Mouse (Mus musculus) intestine, embryonic 14.5 days (tissue): ENCODE results near the gene Trio. TPM values are rescaled to one million over a fixed set of nuclear protein-coding genes. Genes with fewer than 3 reads are reported as not detected.

ENCODE experiments used
- ATAC-seq: fragments of 200-750 bp; cut with Nextera tagmentation; replicated peaks from 2 replicates; pipeline ENCODE4 v1.8.0; 2017; ENCODE audit warnings: low read depth, moderate number of reproducible peaks, moderate TSS enrichment, moderate library complexity; ENCODE audit not compliant: low FRiP score, low TSS enrichment
- DNase-seq: peaks from one replicate; pipeline ENCODE4 v3.0.0-alpha.2; 2018; ENCODE audit warnings: low spot score
- H3K27ac ChIP-seq: fragments of 300-500 bp; sonication (generic); 2 replicates; pipeline ENCODE4 v1.5.1; 2014; ENCODE audit warnings: low read depth, mild to moderate bottlenecking, control low read depth
- H3K27me3 ChIP-seq: fragments of 300-500 bp; sonication (generic); replicated peaks from 2 replicates; pipeline ENCODE4 v1.6.1; 2014; ENCODE audit warnings: low read length, control low read depth; ENCODE audit not compliant: control insufficient read depth, insufficient read depth
- H3K36me3 ChIP-seq: fragments of 300-500 bp; sonication (generic); 2 replicates; pipeline ENCODE4 v1.6.1; 2014; ENCODE audit warnings: low read length, control low read depth; ENCODE audit not compliant: control insufficient read depth, insufficient read depth
- H3K4me1 ChIP-seq: fragments of 300-500 bp; sonication (generic); replicated peaks from 2 replicates; pipeline ENCODE4 v1.6.1; 2014; ENCODE audit warnings: low read length, control low read depth, mixed read lengths; ENCODE audit not compliant: control insufficient read depth, insufficient read depth
- H3K4me2 ChIP-seq: fragments of 300-500 bp; sonication (generic); 2 replicates; pipeline ENCODE4 v1.6.1; 2014; ENCODE audit warnings: low read length
- H3K4me3 ChIP-seq: fragments of 300-500 bp; sonication (generic); 2 replicates; pipeline ENCODE4 v1.5.1; 2014; ENCODE audit warnings: low read depth, low read length, control low read depth, mixed read lengths
- H3K9ac ChIP-seq: fragments of 300-500 bp; sonication (generic); 2 replicates; pipeline ENCODE4 v1.6.1; 2014; ENCODE audit warnings: mild to moderate bottlenecking, low read length
- H3K9me3 ChIP-seq: fragments of 300-500 bp; sonication (generic); 2 replicates; pipeline ENCODE4 v1.6.1; 2016; ENCODE audit warnings: low read length, control low read depth; ENCODE audit not compliant: control insufficient read depth
- WGBS: fragments of 180-500 bp; shearing (Covaris S2); extraction: QIAGEN DNeasy Blood & Tissue Kit; methylation state at CpG from one replicate; pipeline ENCODE4 v1.1.7; 2014; 5-methylcytosine and 5-hydroxymethylcytosine counted together
- polyA plus RNA-seq: library from polyadenylated mRNA; unstranded; fragments of >200 nt; fragmentation: Nextera tagmentation; extraction: Ambion mirVana; gene quantifications from 2 replicates; pipeline ENCODE4 v1.2.1, GENCODE M21; 2014

Gene Trio
- polyA plus RNA-seq, 1 experiment from 2014 or later = 34.7 TPM

DNA sequence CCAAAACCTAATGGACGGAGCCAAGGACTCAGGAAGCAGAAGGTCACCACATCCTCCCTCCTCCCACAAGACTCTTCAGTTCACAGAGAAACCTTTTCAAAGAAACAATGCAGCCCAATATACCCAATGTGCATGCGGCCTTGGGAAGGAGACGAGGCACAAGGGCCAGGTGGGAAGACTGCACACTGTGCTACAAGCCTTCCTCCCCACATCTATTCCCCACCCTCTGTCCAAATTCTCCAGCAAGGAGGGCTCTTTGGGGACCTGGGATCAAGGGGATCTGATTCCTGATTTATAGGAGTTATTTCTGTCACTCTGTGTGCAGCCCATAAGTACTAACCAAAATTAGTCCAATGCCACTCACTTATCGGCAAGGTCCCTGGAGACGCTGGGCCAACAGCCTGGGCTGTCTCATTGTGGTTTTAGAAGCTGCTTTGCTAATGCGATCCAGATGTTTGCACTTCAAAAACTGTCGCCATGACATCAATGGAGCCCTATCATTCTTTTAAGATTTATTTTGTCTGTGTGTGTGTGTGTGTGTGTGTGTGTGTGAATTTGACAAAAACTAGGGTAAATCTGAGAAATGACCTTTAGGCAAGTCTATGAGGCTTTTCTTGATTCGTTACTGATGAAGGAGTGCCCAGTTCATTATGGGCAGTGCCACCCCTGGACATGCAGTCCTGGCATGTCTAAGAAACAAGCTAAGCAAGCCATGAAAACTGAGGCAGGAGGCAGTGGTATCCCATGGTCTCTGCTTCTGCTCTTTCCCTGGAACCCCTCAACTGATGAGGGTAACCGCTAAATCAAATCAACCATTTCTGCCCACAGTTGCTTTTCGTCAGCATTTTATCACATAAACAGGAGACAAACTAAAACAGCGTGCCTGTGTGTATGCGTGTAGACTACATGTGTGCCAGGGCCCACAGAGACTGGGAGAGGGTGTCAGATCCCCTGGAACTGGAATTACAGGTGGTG is 89.6 kb downstream of the Trio start:
- WGBS = 78% methylated on average over 12 of the region's 12 CpGs
- DNase-seq (no peak), ATAC-seq (no peak)
- no peak overlapping the region for H3K4me3 ChIP-seq
- no peaks in the 10 kb centered on the region for H3K27me3 ChIP-seq
- no peak overlapping the region for H3K4me2 ChIP-seq
- no peaks in the 10 kb centered on the region for H3K9me3 ChIP-seq
- no peak overlapping the region for H3K9ac ChIP-seq
- H3K27ac ChIP-seq = no peak overlapping the region
- H3K4me1 ChIP-seq = peaks cover 20% of the 10 kb centered on the region
- H3K36me3 ChIP-seq = no peaks in the 10 kb centered on the region

DNA sequence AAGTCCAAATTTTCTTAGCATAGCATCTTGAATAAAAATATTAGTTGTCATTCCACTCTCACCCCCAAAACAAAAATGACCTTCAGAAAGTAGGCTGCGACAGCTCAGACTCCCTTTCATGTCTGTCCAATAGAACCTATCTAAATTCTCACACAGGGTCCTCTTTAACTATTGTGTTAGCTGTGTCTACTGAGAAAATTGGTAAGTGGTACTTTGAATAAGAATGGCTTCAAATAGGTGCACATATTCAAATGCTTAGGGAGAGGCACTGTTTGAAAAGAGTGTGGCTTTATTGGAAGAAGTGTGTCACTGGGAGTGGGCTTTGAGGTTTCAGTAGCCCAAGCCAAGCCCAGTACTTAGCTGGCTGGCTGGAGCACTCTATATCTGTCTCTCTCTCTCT is 92.4 kb downstream of the Trio start:
- H3K4me1 ChIP-seq = peaks cover 17% of the 10 kb centered on the region
- DNase-seq = no peak
- ATAC-seq = no peak
- no peak overlapping the region for H3K9ac ChIP-seq
- H3K36me3 ChIP-seq = no peaks in the 10 kb centered on the region
- no peak overlapping the region for H3K4me3 ChIP-seq
- H3K4me2 ChIP-seq = no peak overlapping the region
- no peaks in the 10 kb centered on the region for H3K9me3 ChIP-seq
- 98% methylated on average over 1 of the region's 1 CpGs for WGBS
- H3K27me3 ChIP-seq = no peaks in the 10 kb centered on the region
- H3K27ac ChIP-seq = no peak overlapping the region

DNA sequence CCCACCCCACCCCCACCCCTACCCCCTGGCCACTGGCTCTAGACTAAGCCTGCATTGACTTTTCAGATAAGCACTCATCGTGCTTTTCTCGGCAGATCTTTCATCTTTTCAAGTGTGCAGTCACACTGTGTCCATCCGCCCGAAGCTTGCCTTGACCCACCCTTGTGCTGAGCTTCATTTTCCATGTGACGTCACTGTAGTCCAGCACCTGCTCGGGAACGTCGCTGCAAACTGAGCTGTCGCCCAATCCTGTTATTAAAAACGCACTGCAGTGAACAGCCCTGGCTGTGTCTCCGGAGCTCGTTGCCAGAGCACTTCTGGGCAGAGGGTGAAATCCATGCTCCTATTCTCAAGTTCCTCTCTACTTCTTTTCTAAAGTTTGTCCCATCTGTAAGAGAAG is 93.8 kb downstream of the Trio start:
- no peak for ATAC-seq
- H3K36me3 ChIP-seq = no peaks in the 10 kb centered on the region
- H3K27ac ChIP-seq = no peak overlapping the region
- H3K9me3 ChIP-seq = no peaks in the 10 kb centered on the region
- no peak for DNase-seq
- no peaks in the 10 kb centered on the region for H3K27me3 ChIP-seq
- H3K9ac ChIP-seq = no peak overlapping the region
- no peak overlapping the region for H3K4me2 ChIP-seq
- H3K4me3 ChIP-seq = no peak overlapping the region
- WGBS = 71% methylated on average over 12 of the region's 12 CpGs
- peaks cover 8% of the 10 kb centered on the region; the same call in 1 of the 2 replicates for H3K4me1 ChIP-seq

DNA sequence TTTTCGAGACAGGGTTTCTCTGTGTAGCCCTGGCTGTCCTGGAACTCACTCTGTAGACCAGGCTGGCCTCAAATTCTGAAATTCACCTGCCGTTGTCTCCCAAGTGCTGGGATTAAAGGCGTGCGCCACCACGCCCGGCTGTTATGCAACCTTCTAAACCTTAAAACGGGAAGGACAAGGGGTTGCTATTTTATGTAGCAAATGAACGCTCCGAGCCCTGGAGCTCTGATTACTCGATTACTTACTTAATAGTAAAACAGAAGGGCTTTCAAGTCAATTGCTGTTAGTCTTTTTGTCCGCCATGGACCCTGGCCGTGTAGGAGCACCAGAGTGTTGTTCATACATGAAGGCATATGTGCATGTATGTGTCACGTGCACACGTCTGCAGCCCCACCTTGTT is 94.2 kb downstream of the Trio start:
- no peak overlapping the region for H3K9ac ChIP-seq
- no peak for ATAC-seq
- no peaks in the 10 kb centered on the region for H3K36me3 ChIP-seq
- WGBS = 91% methylated on average over 14 of the region's 14 CpGs
- no peak overlapping the region for H3K4me3 ChIP-seq
- no peak overlapping the region for H3K27ac ChIP-seq
- DNase-seq = no peak
- no peak overlapping the region for H3K4me2 ChIP-seq
- H3K27me3 ChIP-seq = no peaks in the 10 kb centered on the region
- H3K9me3 ChIP-seq = no peaks in the 10 kb centered on the region
- peaks cover 11% of the 10 kb centered on the region; the same call in 1 of the 2 replicates for H3K4me1 ChIP-seq

DNA sequence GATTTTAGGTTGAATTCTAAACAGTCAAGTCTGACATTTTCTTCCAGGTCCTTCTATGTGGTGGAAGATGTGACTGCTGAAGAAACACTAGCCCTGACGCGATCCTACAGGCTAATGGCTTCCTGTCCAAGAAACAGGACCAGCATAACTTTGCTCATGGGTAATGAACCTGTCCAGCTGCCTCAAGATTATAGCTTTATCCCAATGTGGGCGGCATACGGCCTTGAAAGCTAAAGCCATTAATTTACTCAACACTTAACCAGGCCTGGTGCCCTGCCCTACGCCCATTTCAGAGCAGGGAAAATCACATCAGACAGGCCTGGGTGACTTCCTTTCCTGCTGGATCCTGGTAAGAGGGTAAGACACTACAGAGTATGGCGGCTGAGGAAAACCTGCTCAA is 98.0 kb downstream of the Trio start:
- Histone ChIP-seq H3K27me3 (no peaks in the 10 kb centered on the region), H3K9ac (no peak overlapping the region), H3K4me3 (no peak overlapping the region), H3K4me2 (no peak overlapping the region), H3K36me3 (no peaks in the 10 kb centered on the region), H3K4me1 (peaks cover 34% of the 10 kb centered on the region), H3K27ac (no peak overlapping the region), H3K9me3 (no peaks in the 10 kb centered on the region)
- WGBS = 88% methylated on average over 6 of the region's 6 CpGs
- DNase-seq (no peak), ATAC-seq (no peak)

DNA sequence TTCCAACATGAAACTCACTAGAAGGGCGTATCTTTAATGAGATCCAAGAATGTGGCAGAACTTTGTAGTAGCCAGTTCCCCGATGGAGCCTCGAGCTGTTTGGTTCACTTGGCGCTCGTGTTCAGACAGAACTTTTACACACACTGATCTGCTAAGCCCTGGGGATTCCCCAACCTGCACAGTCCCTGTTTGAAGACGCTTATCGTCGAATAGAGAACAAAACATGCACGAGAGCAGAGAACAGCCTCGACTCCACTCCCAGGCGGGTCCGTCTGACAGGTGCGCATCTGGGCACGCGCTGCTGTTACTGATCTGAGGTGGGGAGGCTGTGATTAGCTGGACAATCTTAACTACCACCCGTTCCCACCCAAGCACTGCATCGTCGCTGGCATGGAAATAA is 98.7 kb downstream of the Trio start:
- whole genome bisulfite sequencing = 54% methylated on average over 18 of the region's 18 CpGs
- peaks cover 38% of the 10 kb centered on the region for H3K4me1 ChIP-seq
- H3K4me3 ChIP-seq = no peak overlapping the region
- no peaks in the 10 kb centered on the region for H3K36me3 ChIP-seq
- H3K9me3 ChIP-seq = no peaks in the 10 kb centered on the region
- no peaks in the 10 kb centered on the region for H3K27me3 ChIP-seq
- H3K9ac ChIP-seq = no peak overlapping the region
- no peak for DNase-seq
- H3K27ac ChIP-seq = no peak overlapping the region
- no peak for ATAC-seq
- H3K4me2 ChIP-seq = no peak overlapping the region

DNA sequence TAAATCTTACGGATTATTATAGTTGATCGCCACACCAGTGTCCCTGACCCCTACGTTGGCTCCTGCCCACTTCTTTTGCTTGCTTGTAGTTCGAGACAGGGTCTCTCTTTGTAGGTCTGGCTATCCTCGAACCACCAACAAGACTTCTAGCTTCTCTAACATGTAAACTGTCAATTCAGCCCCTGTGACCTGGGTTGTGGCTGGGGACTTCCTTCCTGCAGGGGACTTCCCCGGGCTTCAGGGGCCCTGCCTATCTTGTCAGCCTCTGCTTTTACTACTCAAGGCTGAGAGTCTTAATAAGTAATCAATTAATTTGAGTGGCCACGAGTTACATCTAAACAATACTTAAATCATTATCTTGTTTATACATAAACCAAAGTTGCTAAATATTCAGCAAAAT is 99.2 kb downstream of the Trio start:
- no peak for DNase-seq
- Histone ChIP-seq H3K36me3 (no peaks in the 10 kb centered on the region), H3K9me3 (no peaks in the 10 kb centered on the region), H3K27me3 (no peaks in the 10 kb centered on the region), H3K4me1 (peaks cover 38% of the 10 kb centered on the region), H3K4me3 (no peak overlapping the region), H3K27ac (0 out of 2 replicates have a peak overlapping the region, but pooled peaks have one; percentile 38), H3K9ac (no peak overlapping the region), H3K4me2 (no peak overlapping the region)
- WGBS = 58% methylated on average over 7 of the region's 7 CpGs
- no peak for ATAC-seq

DNA sequence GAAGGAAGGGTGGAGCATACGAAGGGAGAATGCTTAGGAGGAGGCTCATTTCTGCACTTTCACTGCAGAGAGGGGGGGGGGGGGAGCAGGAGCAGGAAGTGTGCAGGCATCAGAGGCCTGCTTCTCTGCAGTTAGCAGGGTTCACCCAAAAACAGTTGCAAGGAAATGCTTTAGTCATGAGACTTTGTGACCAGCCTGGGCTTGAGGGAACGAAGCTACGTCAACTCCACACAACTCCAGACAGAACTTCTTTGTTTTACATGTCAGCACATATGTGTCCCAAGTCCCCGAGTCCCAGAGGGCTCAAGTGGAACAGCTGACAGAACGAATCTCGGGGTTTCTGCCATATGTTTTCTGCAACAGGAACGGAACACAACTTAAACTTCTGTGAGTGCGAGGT is 99.8 kb downstream of the Trio start:
- WGBS = 45% methylated on average over 8 of the region's 8 CpGs
- Histone ChIP-seq H3K4me2 (no peak overlapping the region), H3K27ac (0 out of 2 replicates have a peak overlapping the region, but pooled peaks have one; percentile 38), H3K36me3 (no peaks in the 10 kb centered on the region), H3K27me3 (no peaks in the 10 kb centered on the region), H3K4me3 (no peak overlapping the region), H3K9ac (no peak overlapping the region), H3K9me3 (no peaks in the 10 kb centered on the region), H3K4me1 (peaks cover 38% of the 10 kb centered on the region)
- no peak for DNase-seq
- ATAC-seq = no peak
